Mouse (Mus musculus): ENCODE data around the gene Hs3st5.

DNA sequence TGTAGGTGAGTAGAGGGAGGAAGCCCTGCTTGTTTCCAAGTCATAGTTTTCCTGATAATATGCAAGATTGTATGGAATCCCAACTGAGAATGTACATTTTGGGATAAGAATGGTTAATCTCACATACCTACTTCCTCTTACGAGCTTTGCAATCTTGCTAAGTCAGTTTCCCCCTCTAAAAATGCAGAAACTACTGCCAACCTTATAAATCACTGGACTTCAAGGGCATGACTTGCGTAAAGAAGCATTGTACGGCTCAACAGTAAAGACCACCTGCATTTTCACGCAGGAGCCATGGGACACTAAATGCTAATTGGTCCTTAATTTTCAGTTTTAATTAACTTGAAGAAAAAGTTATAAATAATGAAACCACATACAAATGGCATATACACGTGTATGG is 144.0 kb downstream of the Hs3st5 start:
- no peak for TF ChIP-seq TAL1 (conservative IDR thresholded peaks at IDR 0.05; ENCODE audit: low read depth, low read length)
- TF ChIP-seq CTCF (IDR thresholded peaks at IDR 0.05; ENCODE audit: low read depth, low read length), result no peak
- no peak for TF ChIP-seq GATA1 (IDR thresholded peaks at IDR 0.05; ENCODE audit: borderline replicate concordance, low read length)
- no peak for TF ChIP-seq POLR2AphosphoS5 (IDR thresholded peaks at IDR 0.05; ENCODE audit: insufficient replicate concordance, low read depth, low read length)

All from G1E (cell line).